Mouse (Mus musculus) midbrain, embryonic 12.5 days (tissue): ENCODE results near the gene Tsc22d4. TPM values are rescaled to one million over a fixed set of nuclear protein-coding genes. Genes with fewer than 3 reads are reported as not detected.
"Not testable (repeated sequence)": the region's sequence is repeated elsewhere in the genome, so short reads cannot be mapped to it uniquely, and the experiment has no call there.

ENCODE experiments used
- ATAC-seq: fragments of 200-750 bp; cut with Nextera tagmentation; 2 replicates; pipeline ENCODE4 v1.8.0; 2017; ENCODE audit warnings: low read depth, moderate TSS enrichment, moderate library complexity; ENCODE audit not compliant: low FRiP score
- H3K27ac ChIP-seq: fragments of 300-500 bp; sonication (generic); replicated peaks from 2 replicates; pipeline ENCODE4 v1.5.1; 2016; ENCODE audit warnings: mild to moderate bottlenecking
- H3K27me3 ChIP-seq: fragments of 300-500 bp; sonication (generic); 2 replicates; pipeline ENCODE4 v1.6.1; 2016; ENCODE audit warnings: mild to moderate bottlenecking
- H3K36me3 ChIP-seq: fragments of 300-500 bp; sonication (generic); 2 replicates; pipeline ENCODE4 v1.6.1; 2016
- H3K4me1 ChIP-seq: fragments of 300-500 bp; sonication (generic); 2 replicates; pipeline ENCODE4 v1.6.1; 2016
- H3K4me2 ChIP-seq: fragments of 300-500 bp; sonication (generic); replicated peaks from 2 replicates; pipeline ENCODE4 v1.6.1; 2016; ENCODE audit warnings: mild to moderate bottlenecking, moderate library complexity
- H3K4me3 ChIP-seq: fragments of 300-500 bp; sonication (generic); 2 replicates; pipeline ENCODE4 v1.5.1; 2016; ENCODE audit warnings: mild to moderate bottlenecking
- H3K9ac ChIP-seq: fragments of 300-500 bp; sonication (generic); replicated peaks from 2 replicates; pipeline ENCODE4 v1.6.1; 2016; ENCODE audit warnings: mild to moderate bottlenecking, moderate library complexity
- H3K9me3 ChIP-seq: fragments of 300-500 bp; sonication (generic); 2 replicates; pipeline ENCODE4 v1.6.1; 2016; ENCODE audit warnings: mild to moderate bottlenecking
- WGBS: fragments of 180-500 bp; shearing (Covaris S2); methylation state at CpG from one replicate; pipeline ENCODE4 v1.1.7; 2016; 5-methylcytosine and 5-hydroxymethylcytosine counted together
- polyA plus RNA-seq: library from polyadenylated mRNA; unstranded; fragments of >200 nt; fragmentation: Nextera tagmentation; extraction: Ambion mirVana; gene quantifications from 2 replicates; pipeline ENCODE4 v1.2.1, GENCODE M21; 2016

Gene Tsc22d4
- polyA plus RNA-seq, result 68.4 and 71.4 TPM in 2 replicates

GRCm38 (mm10) chr5:137745214-137746171 lies at the start of gene Tsc22d4:
TSS of gene Tsc22d4 (plus strand) at chr5:137745730.
- ATAC-seq, result peak; percentile 80
- H3K9me3 ChIP-seq, result no peaks in the 10 kb centered on the region
- peak within 1 kb of the TSS; percentile 62 for H3K4me3 ChIP-seq
- H3K27me3 ChIP-seq, result no peaks in the 10 kb centered on the region
- 5% methylated on average over 28 of the region's 28 CpGs for WGBS
- peak within 1 kb of the TSS; percentile 74 for H3K9ac ChIP-seq
- no peaks in the 10 kb centered on the region for H3K36me3 ChIP-seq
- peak within 1 kb of the TSS; percentile 81 for H3K4me2 ChIP-seq
- H3K4me1 ChIP-seq, result peaks cover 50% of the 10 kb centered on the region
- H3K27ac ChIP-seq, result peak within 1 kb of the TSS; percentile 94

- no peak overlapping the region for H3K4me3 ChIP-seq
- H3K36me3 ChIP-seq, result no peaks in the 10 kb centered on the region
- H3K27ac ChIP-seq, result no peak overlapping the region
- no peaks in the 10 kb centered on the region for H3K9me3 ChIP-seq
- no peak overlapping the region for H3K4me2 ChIP-seq
- 0 out of 2 replicates have a peak, but pooled peaks cover 2% of the 10 kb centered on the region for H3K4me1 ChIP-seq
- no peak overlapping the region for H3K9ac ChIP-seq
- WGBS, result 90% methylated on average over 4 of the region's 4 CpGs
- no peaks in the 10 kb centered on the region for H3K27me3 ChIP-seq
- ATAC-seq, result no peak
Measured at GRCm38 (mm10) chr5:137695930-137696329, 49.6 kb upstream of the Tsc22d4 start.

- H3K4me1 ChIP-seq, result 0 out of 2 replicates have a peak, but pooled peaks cover 2% of the 10 kb centered on the region
- no peak overlapping the region for H3K4me2 ChIP-seq
- 73% methylated on average over 3 of the region's 3 CpGs for WGBS
- no peaks in the 10 kb centered on the region for H3K9me3 ChIP-seq
- H3K27ac ChIP-seq, result no peak overlapping the region
- no peak for ATAC-seq
- H3K9ac ChIP-seq, result no peak overlapping the region
- H3K4me3 ChIP-seq, result no peak overlapping the region
- no peaks in the 10 kb centered on the region for H3K36me3 ChIP-seq
- no peaks in the 10 kb centered on the region for H3K27me3 ChIP-seq
Measured at GRCm38 (mm10) chr5:137699080-137699479, 46.5 kb upstream of the Tsc22d4 start.

GRCm38 (mm10) chr5:137699850-137700249 lies 45.7 kb upstream of the Tsc22d4 start:
- H3K4me2 ChIP-seq, result no peak overlapping the region
- H3K9ac ChIP-seq, result no peak overlapping the region
- no peaks in the 10 kb centered on the region for H3K4me1 ChIP-seq
- H3K4me3 ChIP-seq, result no peak overlapping the region
- H3K27ac ChIP-seq, result no peak overlapping the region
- 66% methylated on average over 2 of the region's 2 CpGs for WGBS
- no peaks in the 10 kb centered on the region for H3K27me3 ChIP-seq
- no peaks in the 10 kb centered on the region for H3K9me3 ChIP-seq
- no peak for ATAC-seq
- H3K36me3 ChIP-seq, result no peaks in the 10 kb centered on the region

- H3K27ac ChIP-seq, result no peak overlapping the region
- no peaks in the 10 kb centered on the region for H3K27me3 ChIP-seq
- H3K9me3 ChIP-seq, result no peaks in the 10 kb centered on the region
- no peaks in the 10 kb centered on the region for H3K36me3 ChIP-seq
- no peak overlapping the region; the same call in 1 of the 2 replicates for H3K9ac ChIP-seq
- 55% methylated on average over 6 of the region's 6 CpGs for WGBS
- ATAC-seq, result no peak
- H3K4me3 ChIP-seq, result no peak overlapping the region
- H3K4me2 ChIP-seq, result no peak overlapping the region
- peaks cover 21% of the 10 kb centered on the region for H3K4me1 ChIP-seq
Measured at GRCm38 (mm10) chr5:137705242-137705641, 40.3 kb upstream of the Tsc22d4 start.

GRCm38 (mm10) chr5:137706913-137707633 lies 38.5 kb upstream of the Tsc22d4 start:
- H3K9ac ChIP-seq, result no peak overlapping the region
- H3K36me3 ChIP-seq, result no peaks in the 10 kb centered on the region
- H3K27me3 ChIP-seq, result no peaks in the 10 kb centered on the region
- no peak overlapping the region for H3K27ac ChIP-seq
- H3K9me3 ChIP-seq, result no peaks in the 10 kb centered on the region
- WGBS, result 82% methylated on average over 12 of the region's 12 CpGs
- H3K4me3 ChIP-seq, result no peak overlapping the region
- ATAC-seq, result no peak
- peaks cover 21% of the 10 kb centered on the region for H3K4me1 ChIP-seq
- no peak overlapping the region for H3K4me2 ChIP-seq

- 86% methylated on average over 5 of the region's 5 CpGs for WGBS
- no peak for ATAC-seq
- no peak overlapping the region for H3K4me3 ChIP-seq
Measured at GRCm38 (mm10) chr5:137713454-137713853, 32.1 kb upstream of the Tsc22d4 start.

GRCm38 (mm10) chr5:137715685-137716084 lies 29.8 kb upstream of the Tsc22d4 start:
- Histone ChIP-seq H3K4me3 (no peak overlapping the region), H3K36me3 (no peaks in the 10 kb centered on the region), H3K4me1 (no peaks in the 10 kb centered on the region), H3K9ac (no peak overlapping the region), H3K27me3 (no peaks in the 10 kb centered on the region), H3K9me3 (no peaks in the 10 kb centered on the region), H3K4me2 (no peak overlapping the region), H3K27ac (no peak overlapping the region)
- no peak for ATAC-seq
- WGBS, result 84% methylated on average over 8 of the region's 8 CpGs

More at GRCm38 (mm10) chr5:137713454-137713853, 32.1 kb upstream of the Tsc22d4 start:
- no peaks in the 10 kb centered on the region for H3K36me3 ChIP-seq
- H3K4me1 ChIP-seq, result no peaks in the 10 kb centered on the region
- no peak overlapping the region for H3K27ac ChIP-seq
- no peaks in the 10 kb centered on the region for H3K27me3 ChIP-seq
- H3K9me3 ChIP-seq, result no peaks in the 10 kb centered on the region
- no peak overlapping the region for H3K9ac ChIP-seq
- no peak overlapping the region for H3K4me2 ChIP-seq

GRCm38 (mm10) chr5:137718020-137718790 lies 27.3 kb upstream of the Tsc22d4 start:
- Histone ChIP-seq H3K9me3 (no peaks in the 10 kb centered on the region), H3K4me2 (no peak overlapping the region), H3K36me3 (no peaks in the 10 kb centered on the region), H3K4me1 (no peaks in the 10 kb centered on the region), H3K27ac (no peak overlapping the region), H3K9ac (no peak overlapping the region), H3K4me3 (no peak overlapping the region), H3K27me3 (peaks cover 6% of the 10 kb centered on the region)
- no peak for ATAC-seq
- 74% methylated on average over 8 of the region's 8 CpGs for WGBS

- WGBS, result 91% methylated on average over 6 of the region's 6 CpGs
- no peak overlapping the region for H3K4me3 ChIP-seq
Measured at GRCm38 (mm10) chr5:137719088-137719487, 26.4 kb upstream of the Tsc22d4 start.

GRCm38 (mm10) chr5:137720558-137721164 lies 24.9 kb upstream of the Tsc22d4 start:
- not testable (repeated sequence) for H3K27ac ChIP-seq, ATAC-seq, H3K9ac ChIP-seq, H3K27me3 ChIP-seq, H3K4me1 ChIP-seq, H3K36me3 ChIP-seq, H3K9me3 ChIP-seq, H3K4me3 ChIP-seq
- WGBS, result 31% methylated on average over 11 of the region's 16 CpGs
- H3K4me2 ChIP-seq, result peak overlapping the region; percentile 28

More at GRCm38 (mm10) chr5:137719088-137719487, 26.4 kb upstream of the Tsc22d4 start:
- ATAC-seq, result no peak
- peaks cover 6% of the 10 kb centered on the region for H3K27me3 ChIP-seq
- no peaks in the 10 kb centered on the region for H3K4me1 ChIP-seq
- H3K9me3 ChIP-seq, result no peaks in the 10 kb centered on the region
- H3K36me3 ChIP-seq, result no peaks in the 10 kb centered on the region
- H3K4me2 ChIP-seq, result no peak overlapping the region
- H3K27ac ChIP-seq, result no peak overlapping the region
- H3K9ac ChIP-seq, result no peak overlapping the region
